Mouse (Mus musculus) megakaryocyte, embryonic 14.5 days (primary cell): ENCODE data around the gene Endou.

Source experiments
- FLI1 ChIP-seq: IDR thresholded peaks from 2 replicates; pipeline ENCODE4 v1.6.1; 2012; ENCODE audit warnings: low read length, inconsistent platforms, mixed read lengths
- GATA1 ChIP-seq: IDR thresholded peaks from 3 replicates; pipeline ENCODE4 v1.6.1; 2012; ENCODE audit warnings: mixed read lengths, low read length, inconsistent platforms, borderline replicate concordance

DNA sequence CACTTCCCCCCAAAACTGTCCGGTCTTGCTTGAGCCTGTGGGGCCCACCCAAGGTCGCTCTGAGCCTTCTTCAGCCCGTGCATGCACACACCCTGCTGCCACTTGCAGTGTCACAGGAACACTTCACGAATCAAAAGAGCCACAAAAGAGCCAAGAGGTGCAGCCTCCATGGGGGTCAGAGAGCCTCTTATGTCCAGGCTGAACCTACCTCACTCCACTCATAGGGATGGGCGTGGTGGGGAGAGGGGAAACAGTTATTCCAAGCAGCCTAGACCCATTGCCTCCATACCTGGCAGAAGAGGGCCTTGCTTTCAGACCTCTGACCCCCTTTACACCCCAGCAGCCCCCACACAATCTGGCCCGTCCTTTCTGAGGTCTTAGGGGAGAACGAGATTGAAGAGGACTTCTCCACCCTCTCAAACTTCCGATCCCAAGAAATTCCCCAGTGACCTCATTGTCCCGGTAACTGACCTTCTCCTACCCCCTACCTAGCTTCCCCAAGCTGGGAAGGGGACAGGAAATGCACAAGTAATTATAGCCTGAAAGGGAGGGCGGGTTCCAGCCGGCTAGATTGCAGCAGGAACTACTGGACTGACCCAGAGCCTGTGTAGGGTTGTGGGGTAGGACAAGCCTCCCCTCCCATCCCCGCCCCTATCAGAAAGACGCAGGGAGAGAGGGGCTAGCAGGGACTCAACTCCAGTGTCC, 34.1 kb upstream of the Endou start:
- TF ChIP-seq GATA1 (no peak), FLI1 (no peak)
